Mouse (Mus musculus) bone marrow macrophage, adult 2 months (primary cell): ENCODE data around the gene Afap1.

Source experiments
- CTCF ChIP-seq: IDR thresholded peaks from 2 replicates; pipeline ENCODE4 v1.5.1; 2012; ENCODE audit warnings: low read depth, mild to moderate bottlenecking, low read length, moderate library complexity
- POLR2A ChIP-seq: IDR thresholded peaks from 2 replicates; pipeline ENCODE4 v1.6.1; 2012; ENCODE audit warnings: mild to moderate bottlenecking, low read depth, low read length, borderline replicate concordance

DNA sequence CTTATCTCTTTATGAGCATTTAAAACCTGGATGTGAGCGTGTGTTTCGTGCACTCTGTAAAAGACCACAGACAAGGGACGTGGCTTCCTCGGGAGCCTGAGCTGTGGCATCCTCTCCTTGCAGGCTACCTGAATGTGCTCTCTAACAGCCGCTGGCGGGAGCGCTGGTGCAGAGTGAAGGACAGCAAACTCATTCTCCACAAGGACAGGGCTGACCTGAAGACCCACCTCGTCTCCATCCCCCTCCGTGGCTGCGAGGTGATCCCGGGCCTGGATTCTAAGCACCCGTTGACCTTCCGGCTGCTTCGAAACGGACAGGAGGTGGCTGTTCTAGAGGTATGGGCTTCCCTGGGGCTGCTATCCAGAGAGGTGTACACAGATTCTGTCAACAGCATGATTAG lies 81.1 kb downstream of the Afap1 start:
- TF ChIP-seq POLR2A: no peak
- no peak for TF ChIP-seq CTCF
